Mouse (Mus musculus) kidney, embryonic 16.5 days (tissue): Measurements from ENCODE around the gene Npas2. TPM values are rescaled to one million over a fixed set of nuclear protein-coding genes. Genes with fewer than 3 reads are reported as not detected.

Source experiments
- ATAC-seq: fragments of 200-750 bp; cut with Nextera tagmentation; 2 replicates; pipeline ENCODE4 v1.8.0; 2017; ENCODE audit warnings: moderate TSS enrichment; ENCODE audit not compliant: low FRiP score, low TSS enrichment
- H3K27ac ChIP-seq: fragments of 300-500 bp; sonication (generic); 2 replicates; pipeline ENCODE4 v1.5.1; 2014; ENCODE audit warnings: low read length
- H3K27me3 ChIP-seq: fragments of 300-500 bp; sonication (generic); 2 replicates; pipeline ENCODE4 v1.6.1; 2014; ENCODE audit warnings: low read length, control low read depth, mixed read lengths; ENCODE audit not compliant: insufficient read depth
- H3K36me3 ChIP-seq: fragments of 300-500 bp; sonication (generic); 2 replicates; pipeline ENCODE4 v1.6.1; 2014; ENCODE audit warnings: low read length, control low read depth, mixed read lengths; ENCODE audit not compliant: insufficient read depth
- H3K4me1 ChIP-seq: fragments of 300-500 bp; sonication (generic); 2 replicates; pipeline ENCODE4 v1.6.1; 2014; ENCODE audit warnings: low read length, control low read depth, mixed read lengths; ENCODE audit not compliant: insufficient read depth
- H3K4me2 ChIP-seq: fragments of 300-500 bp; sonication (generic); replicated peaks from 2 replicates; pipeline ENCODE4 v1.6.1; 2014; ENCODE audit warnings: low read depth, low read length
- H3K4me3 ChIP-seq: fragments of 300-500 bp; sonication (generic); 2 replicates; pipeline ENCODE4 v1.5.1; 2014; ENCODE audit warnings: mild to moderate bottlenecking, low read length
- H3K9ac ChIP-seq: fragments of 300-500 bp; sonication (generic); replicated peaks from 2 replicates; pipeline ENCODE4 v1.6.1; 2014; ENCODE audit warnings: low read length
- H3K9me3 ChIP-seq: fragments of 300-500 bp; sonication (generic); 2 replicates; pipeline ENCODE4 v1.6.1; 2016; ENCODE audit warnings: low read length, control low read depth
- WGBS: fragments of 180-500 bp; shearing (Covaris S2); extraction: QIAGEN DNeasy Blood & Tissue Kit; methylation state at CpG from one replicate; pipeline ENCODE4 v1.1.7; 2014; 5-methylcytosine and 5-hydroxymethylcytosine counted together
- polyA plus RNA-seq: library from polyadenylated mRNA; unstranded; fragments of >200 nt; fragmentation: Nextera tagmentation; extraction: Ambion mirVana; gene quantifications from 2 replicates; pipeline ENCODE4 v1.2.1, GENCODE M21; 2015

The Npas2 gene
- polyA plus RNA-seq, 1 experiment from 2014 or later: 0.69 TPM

DNA sequence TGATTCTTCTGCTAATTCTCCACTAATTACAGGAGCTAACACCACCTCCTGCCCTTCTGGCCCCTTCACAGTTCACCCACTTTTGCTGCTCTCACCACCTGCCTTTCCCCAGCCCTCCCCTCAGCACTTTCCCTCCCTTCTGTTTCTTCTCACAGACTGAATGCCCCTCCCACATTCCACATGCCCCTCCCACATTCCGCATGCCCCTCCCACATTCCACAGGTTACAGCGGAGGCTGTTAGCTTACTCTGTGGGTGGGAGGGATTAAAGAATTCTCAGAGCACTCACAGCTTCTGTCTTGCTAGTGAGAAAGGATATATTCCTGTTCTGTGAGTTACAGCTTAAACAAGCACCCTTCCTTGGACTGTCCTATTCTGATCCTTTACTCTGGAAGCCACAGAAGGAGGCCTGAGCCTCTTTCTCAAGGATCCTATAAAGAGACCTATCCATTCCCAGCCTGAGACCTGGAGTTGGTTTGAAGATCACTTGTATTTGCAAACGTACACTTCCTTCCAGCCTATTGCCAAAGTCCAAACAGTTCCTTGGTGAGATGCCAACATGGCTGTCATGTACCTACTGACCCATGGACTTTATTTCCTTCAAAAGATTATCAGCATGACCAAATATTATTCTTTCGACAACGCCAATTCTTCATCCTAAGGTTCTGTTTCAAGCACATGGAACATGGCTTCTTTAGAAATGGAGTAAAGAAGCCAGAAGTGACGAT lies 6.7 kb upstream of the Npas2 start:
- Histone ChIP-seq H3K9me3 (no peaks in the 10 kb centered on the region), H3K4me3 (no peak overlapping the region), H3K4me2 (no peak overlapping the region), H3K4me1 (0 out of 2 replicates have a peak, but pooled peaks cover 2% of the 10 kb centered on the region), H3K27ac (peak overlapping the region; percentile 29; the same call in 1 of the 2 replicates), H3K9ac (no peak overlapping the region), H3K36me3 (no peaks in the 10 kb centered on the region), H3K27me3 (peaks cover 5% of the 10 kb centered on the region; the same call in 1 of the 2 replicates)
- peak; percentile 73 for ATAC-seq
- WGBS: 53% methylated on average over 6 of the region's 6 CpGs

- Histone ChIP-seq H3K9me3 (no peaks in the 10 kb centered on the region), H3K36me3 (no peaks in the 10 kb centered on the region), H3K27ac (no peak overlapping the region), H3K27me3 (peaks cover 31% of the 10 kb centered on the region), H3K4me2 (no peak overlapping the region), H3K4me1 (peaks cover 23% of the 10 kb centered on the region; the same call in 1 of the 2 replicates), H3K9ac (no peak overlapping the region), H3K4me3 (no peak overlapping the region)
- 72% methylated on average over 5 of the region's 5 CpGs for WGBS
- ATAC-seq: no peak
Measured at GRCm38 (mm10) chr1:39191122-39191521, 2.4 kb upstream of the Npas2 start.

DNA sequence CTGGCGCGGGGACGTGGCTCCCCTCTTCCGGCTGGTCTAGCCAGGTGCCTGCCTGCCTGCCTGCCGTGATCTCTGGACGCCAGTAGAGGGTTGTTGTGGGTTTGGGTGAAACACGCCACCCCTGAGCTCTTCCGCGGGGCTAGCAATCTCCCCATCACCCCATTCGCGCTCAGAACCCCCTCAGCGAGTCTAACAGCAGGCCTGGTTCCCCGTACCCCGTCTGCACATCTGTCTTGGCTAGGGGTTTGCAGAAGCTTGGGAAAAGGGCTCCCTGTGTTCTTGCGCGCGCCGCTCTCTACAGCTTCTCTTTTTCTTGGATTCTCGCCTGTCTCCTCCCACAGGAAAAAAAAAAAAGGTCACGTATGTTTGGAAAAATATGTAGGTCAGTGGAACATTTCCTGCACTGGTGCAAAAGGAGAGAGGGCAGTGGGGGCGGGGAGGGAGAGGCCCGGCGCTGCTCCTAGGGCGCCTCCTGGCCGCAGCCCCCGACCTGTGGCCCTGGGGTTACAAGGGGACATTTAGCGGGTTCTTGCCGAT lies 1.0 kb upstream of the Npas2 start:
- H3K9ac ChIP-seq: peak overlapping the region; percentile 69
- under 1% methylated on average over 28 of the region's 28 CpGs for WGBS
- ATAC-seq: peak; percentile 36; the same call in 1 of the 2 replicates
- H3K4me3 ChIP-seq: peak overlapping the region; percentile 73
- H3K4me1 ChIP-seq: peaks cover 26% of the 10 kb centered on the region; the same call in 1 of the 2 replicates
- no peaks in the 10 kb centered on the region for H3K9me3 ChIP-seq
- H3K36me3 ChIP-seq: no peaks in the 10 kb centered on the region
- peak overlapping the region; percentile 100 for H3K4me2 ChIP-seq
- H3K27ac ChIP-seq: no peak overlapping the region
- peaks cover 34% of the 10 kb centered on the region for H3K27me3 ChIP-seq

DNA sequence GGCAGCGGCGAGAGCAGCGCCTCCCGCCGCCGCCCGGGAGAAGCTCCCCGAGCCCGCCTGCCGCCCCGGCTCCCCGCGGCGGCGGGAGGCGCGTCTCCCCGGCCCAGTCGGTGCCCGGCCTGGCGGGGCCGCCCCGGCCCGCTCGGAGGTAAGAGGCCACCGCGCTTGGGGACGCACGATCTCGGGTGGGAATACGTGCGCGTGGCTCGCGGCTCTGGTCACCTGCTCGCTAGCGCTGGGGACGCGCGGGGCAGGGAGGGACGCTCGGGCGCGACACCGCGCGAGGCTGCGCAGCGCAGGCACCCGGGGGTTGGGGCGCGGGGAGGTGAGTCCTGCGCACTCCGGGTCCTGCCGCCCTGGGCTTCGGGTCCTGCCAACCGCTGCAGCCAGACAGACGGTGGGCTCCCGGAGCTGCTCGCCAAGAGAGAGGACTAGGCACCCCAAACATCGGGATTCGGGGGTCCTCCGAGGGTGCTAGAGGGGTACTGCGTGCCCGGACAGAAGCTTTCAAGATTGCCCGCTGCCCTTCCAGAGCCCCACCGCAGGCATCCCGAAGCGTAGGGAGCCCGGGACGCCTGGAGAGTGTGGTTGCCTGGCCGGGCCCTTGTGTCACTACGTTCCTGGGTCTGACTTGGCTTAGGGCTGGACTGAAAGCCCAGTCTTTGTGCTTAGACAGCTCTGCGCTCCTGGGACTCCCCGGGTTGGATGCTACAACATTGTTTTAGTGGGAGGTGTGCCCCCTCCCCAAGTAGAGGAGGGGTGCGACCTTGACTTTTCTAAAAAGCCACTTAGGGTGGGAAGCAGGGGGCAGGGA lies 538 bp downstream of the Npas2 start:
- Histone ChIP-seq H3K27me3 (peaks cover 34% of the 10 kb centered on the region), H3K9ac (peak overlapping the region; percentile 69), H3K4me3 (peak overlapping the region; percentile 73), H3K36me3 (no peaks in the 10 kb centered on the region), H3K4me1 (peaks cover 26% of the 10 kb centered on the region; the same call in 1 of the 2 replicates), H3K9me3 (no peaks in the 10 kb centered on the region), H3K27ac (no peak overlapping the region), H3K4me2 (peak overlapping the region; percentile 100)
- WGBS: under 1% methylated on average over 71 of the region's 76 CpGs
- peak; percentile 77 for ATAC-seq

- Histone ChIP-seq H3K27me3 (peaks cover 34% of the 10 kb centered on the region), H3K27ac (no peak overlapping the region), H3K4me1 (peaks cover 26% of the 10 kb centered on the region; the same call in 1 of the 2 replicates), H3K36me3 (no peaks in the 10 kb centered on the region), H3K4me2 (peak overlapping the region; percentile 100; the same call in 1 of the 2 replicates), H3K9me3 (no peaks in the 10 kb centered on the region), H3K9ac (no peak overlapping the region), H3K4me3 (peak overlapping the region; percentile 73; the same call in 1 of the 2 replicates)
- 3% methylated on average over 11 of the region's 11 CpGs for WGBS
- no peak for ATAC-seq
Measured at GRCm38 (mm10) chr1:39194959-39195358, 1.4 kb downstream of the Npas2 start.

DNA sequence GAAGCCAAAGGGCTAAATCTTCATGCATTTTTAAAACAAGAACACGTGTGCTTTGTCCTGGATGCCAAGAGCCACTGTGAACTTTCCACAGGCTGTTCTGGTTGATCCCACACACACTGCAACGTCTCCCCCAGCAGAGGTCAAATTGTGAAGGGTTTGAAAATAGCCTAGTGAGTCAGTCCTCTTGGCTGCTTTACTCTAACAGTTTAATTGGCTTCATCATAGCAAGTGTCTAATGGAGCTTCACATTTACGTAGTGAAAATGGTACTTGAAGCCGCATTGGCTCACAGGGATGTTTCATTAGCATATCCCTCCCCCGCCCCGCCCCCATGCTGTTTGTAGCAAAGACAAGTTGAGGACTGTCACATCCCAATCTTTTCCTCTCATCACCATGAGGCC lies 2.6 kb downstream of the Npas2 start:
- 32% methylated on average over 6 of the region's 6 CpGs for WGBS
- Histone ChIP-seq H3K36me3 (no peaks in the 10 kb centered on the region), H3K4me3 (no peak overlapping the region), H3K9ac (no peak overlapping the region), H3K4me1 (peaks cover 26% of the 10 kb centered on the region; the same call in 1 of the 2 replicates), H3K27ac (no peak overlapping the region), H3K27me3 (peaks cover 31% of the 10 kb centered on the region), H3K4me2 (no peak overlapping the region), H3K9me3 (no peaks in the 10 kb centered on the region)
- no peak for ATAC-seq

DNA sequence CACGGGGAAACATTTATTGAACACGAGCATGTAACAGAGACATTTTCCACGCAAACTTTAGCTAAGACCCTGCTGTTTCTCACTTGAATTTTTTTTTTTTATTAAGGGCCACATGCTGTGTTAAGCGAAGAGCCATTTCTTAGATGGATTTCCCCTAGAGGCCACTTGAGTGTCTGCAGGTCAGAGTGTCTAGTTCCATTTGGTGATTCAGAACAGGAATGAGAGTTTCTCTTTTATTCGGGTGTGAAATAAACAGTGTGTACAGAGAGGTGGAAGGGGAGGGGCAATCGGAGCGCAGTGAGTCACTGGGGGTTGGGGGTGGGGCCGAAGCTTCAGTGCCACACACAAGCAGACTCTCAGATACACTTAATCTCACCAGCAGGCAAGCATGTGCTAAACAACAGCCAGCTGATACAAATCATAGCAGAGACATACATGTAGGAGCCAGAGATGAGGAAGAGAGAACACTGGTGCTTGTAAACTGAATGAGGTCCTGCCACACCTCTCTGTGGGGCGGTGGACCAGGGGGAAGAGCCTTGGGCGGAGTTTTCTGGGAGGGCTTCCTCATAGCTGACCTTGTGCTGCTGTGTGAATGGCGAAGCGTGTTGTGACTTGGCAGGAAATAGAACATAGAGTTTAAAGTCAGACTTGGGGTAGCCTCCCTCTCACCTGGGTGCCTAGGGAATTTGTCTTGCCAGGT lies 3.3 kb downstream of the Npas2 start:
- peaks cover 26% of the 10 kb centered on the region; the same call in 1 of the 2 replicates for H3K4me1 ChIP-seq

GRCm38 (mm10) chr1:39205021-39205420 lies 11.5 kb downstream of the Npas2 start:
- Histone ChIP-seq H3K36me3 (no peaks in the 10 kb centered on the region), H3K27me3 (no peaks in the 10 kb centered on the region), H3K4me2 (no peak overlapping the region), H3K9ac (no peak overlapping the region), H3K9me3 (no peaks in the 10 kb centered on the region), H3K27ac (no peak overlapping the region), H3K4me3 (no peak overlapping the region), H3K4me1 (no peaks in the 10 kb centered on the region)
- no peak for ATAC-seq
- WGBS: 70% methylated on average over 10 of the region's 10 CpGs

More for the DNA sequence above, 3.3 kb downstream of the Npas2 start:
- no peak overlapping the region for H3K4me2 ChIP-seq
- no peaks in the 10 kb centered on the region for H3K9me3 ChIP-seq
- no peak overlapping the region for H3K9ac ChIP-seq
- no peak for ATAC-seq
- peaks cover 29% of the 10 kb centered on the region for H3K27me3 ChIP-seq
- WGBS: 54% methylated on average over 12 of the region's 12 CpGs
- H3K36me3 ChIP-seq: no peaks in the 10 kb centered on the region
- no peak overlapping the region for H3K4me3 ChIP-seq
- no peak overlapping the region for H3K27ac ChIP-seq

DNA sequence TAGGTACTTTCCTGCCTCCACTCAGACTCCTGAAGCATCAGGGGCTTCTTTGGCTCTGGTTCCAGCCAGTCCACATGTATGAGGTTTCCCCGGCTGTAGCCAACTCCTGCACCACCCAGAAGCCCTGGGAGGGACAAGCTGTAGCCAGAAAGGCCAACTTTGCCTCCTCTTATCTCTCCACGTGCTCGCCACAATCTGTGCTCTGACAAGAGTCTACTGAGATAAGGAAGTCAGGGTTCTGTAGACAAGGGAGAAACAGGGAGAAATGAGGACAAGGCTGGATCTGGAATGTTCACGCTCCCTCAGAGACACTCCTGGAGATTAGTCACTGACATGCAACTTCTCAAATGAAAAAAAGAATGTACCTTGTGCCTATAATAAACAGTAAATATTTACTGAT lies 12.2 kb downstream of the Npas2 start:
- Histone ChIP-seq H3K27ac (no peak overlapping the region), H3K4me1 (no peaks in the 10 kb centered on the region), H3K27me3 (no peaks in the 10 kb centered on the region), H3K4me2 (no peak overlapping the region), H3K4me3 (no peak overlapping the region), H3K9ac (no peak overlapping the region), H3K36me3 (no peaks in the 10 kb centered on the region), H3K9me3 (no peaks in the 10 kb centered on the region)
- no peak for ATAC-seq
- 83% methylated on average over 4 of the region's 4 CpGs for WGBS
